Mouse (Mus musculus) heart, postnatal 0 days (tissue): ENCODE results near the gene Nudt13. TPM values are rescaled to one million over a fixed set of nuclear protein-coding genes. Genes with fewer than 3 reads are reported as not detected.

ENCODE experiments used
- ATAC-seq: fragments of 200-750 bp; cut with Nextera tagmentation; 2 replicates; pipeline ENCODE4 v1.8.0; 2017; ENCODE audit warnings: low read depth, moderate number of reproducible peaks, moderate library complexity; ENCODE audit not compliant: insufficient read depth
- DNase-seq: peaks from one replicate; pipeline ENCODE4 v3.0.0-alpha.2; 2016; ENCODE audit warnings: low spot score
- H3K27ac ChIP-seq: fragments of 300-500 bp; sonication (generic); 2 replicates; pipeline ENCODE4 v1.5.1; 2014; ENCODE audit warnings: low read depth, mild to moderate bottlenecking
- H3K27me3 ChIP-seq: fragments of 300-500 bp; sonication (generic); 2 replicates; pipeline ENCODE4 v1.6.1; 2014; ENCODE audit warnings: low read length, mixed read lengths; ENCODE audit not compliant: control insufficient read depth, insufficient read depth
- H3K36me3 ChIP-seq: fragments of 300-500 bp; sonication (generic); replicated peaks from 2 replicates; pipeline ENCODE4 v1.6.1; 2014; ENCODE audit warnings: low read length, mixed read lengths; ENCODE audit not compliant: control insufficient read depth, insufficient read depth
- H3K4me1 ChIP-seq: fragments of 300-500 bp; sonication (generic); 2 replicates; pipeline ENCODE4 v1.6.1; 2014; ENCODE audit warnings: antibody characterized with exemption; ENCODE audit not compliant: control insufficient read depth, insufficient read depth
- H3K4me2 ChIP-seq: fragments of 300-500 bp; sonication (generic); 2 replicates; pipeline ENCODE4 v1.6.1; 2014; ENCODE audit warnings: low read depth, mild to moderate bottlenecking, low read length, moderate library complexity
- H3K4me3 ChIP-seq: fragments of 300-500 bp; sonication (generic); 2 replicates; pipeline ENCODE4 v1.5.1; 2014; ENCODE audit warnings: low read depth, low read length
- H3K9ac ChIP-seq: fragments of 300-500 bp; sonication (generic); replicated peaks from 2 replicates; pipeline ENCODE4 v1.6.1; 2014; ENCODE audit warnings: low read depth, low read length, mixed read lengths
- H3K9me3 ChIP-seq: fragments of 300-500 bp; sonication (generic); replicated peaks from 2 replicates; pipeline ENCODE4 v1.6.1; 2016; ENCODE audit warnings: low read length; ENCODE audit not compliant: control insufficient read depth
- CTCF ChIP-seq: IDR thresholded peaks from 2 replicates; pipeline ENCODE4 v1.5.1; 2016; ENCODE audit warnings: antibody characterized with exemption, control low read depth, low read depth
- EP300 ChIP-seq: IDR thresholded peaks from 2 replicates; pipeline ENCODE4 v1.6.1; 2016; ENCODE audit warnings: antibody characterized with exemption, low read depth
- WGBS: fragments of 180-500 bp; shearing (Covaris S2); extraction: QIAGEN DNeasy Blood & Tissue Kit; methylation state at CpG from one replicate; pipeline ENCODE4 v1.1.7; 2014; 5-methylcytosine and 5-hydroxymethylcytosine counted together
- polyA plus RNA-seq: library from polyadenylated mRNA; unstranded; fragments of >200 nt; fragmentation: Nextera tagmentation; extraction: Ambion mirVana; gene quantifications from 2 replicates; pipeline ENCODE4 v1.2.1, GENCODE M21; 2015
- total RNA-seq: library from RNA; depleted of rRNA; stranded (reverse); fragments of >200 nt; gene quantifications from 2 replicates; pipeline ENCODE4 v1.2.3, GENCODE M21; 2014; ENCODE audit warnings: low replicate concordance; rRNA removed

Nudt13 gene
- total and polyA plus RNA-seq, 2 experiments from 2014 or later = 13.2 to 17.0 TPM

DNA sequence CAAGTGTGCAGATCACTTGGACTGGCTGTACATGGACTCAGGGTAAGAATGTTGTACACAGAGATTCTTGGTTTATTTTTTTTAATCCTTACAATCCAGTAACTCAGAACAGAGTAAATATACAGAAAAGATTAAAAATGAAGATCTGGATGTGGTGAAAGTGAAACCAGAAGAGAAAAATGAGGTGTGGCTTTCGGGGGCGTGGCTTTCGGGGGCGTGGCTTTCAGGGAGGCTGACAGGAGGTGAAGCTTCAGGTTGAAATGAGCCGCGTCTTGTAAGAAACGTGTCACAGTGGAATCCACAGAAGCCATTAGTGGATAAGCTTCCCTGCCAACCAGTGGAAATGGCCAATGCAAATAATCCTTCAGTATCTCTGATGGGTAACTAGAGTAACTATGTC is 46.4 kb downstream of the Nudt13 start:
- Histone ChIP-seq H3K4me2 (no peak overlapping the region), H3K4me1 (no peaks in the 10 kb centered on the region), H3K4me3 (no peak overlapping the region), H3K9ac (no peak overlapping the region), H3K9me3 (no peaks in the 10 kb centered on the region), H3K27ac (no peak overlapping the region), H3K27me3 (no peaks in the 10 kb centered on the region), H3K36me3 (peaks cover 52% of the 10 kb centered on the region)
- DNase-seq (no peak), ATAC-seq (no peak)
- WGBS = 80% methylated on average over 7 of the region's 7 CpGs
- no peak for TF ChIP-seq EP300
- no peak for TF ChIP-seq CTCF

DNA sequence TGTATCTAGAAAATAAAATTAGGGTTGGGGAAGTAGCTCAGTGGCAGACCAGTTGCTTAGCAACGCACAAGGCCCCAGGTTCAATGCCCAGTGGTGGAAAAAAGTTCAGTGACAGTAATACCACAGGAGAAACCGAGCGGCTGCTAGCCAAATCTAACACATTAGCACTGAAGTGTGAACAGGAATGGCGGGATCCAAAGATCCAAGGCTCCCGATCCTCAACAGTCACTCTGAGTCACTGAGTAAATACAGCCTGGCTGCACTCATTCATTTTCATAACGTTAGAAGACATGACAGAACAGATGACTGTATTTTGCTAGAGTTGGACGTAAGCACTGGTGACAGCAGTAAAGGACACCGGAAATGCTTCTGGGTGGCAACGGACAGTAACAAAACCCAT is 51.4 kb downstream of the Nudt13 start:
- DNase-seq (no peak), ATAC-seq (no peak)
- no peak overlapping the region for H3K9ac ChIP-seq
- H3K4me2 ChIP-seq = no peak overlapping the region
- H3K36me3 ChIP-seq = peaks cover 26% of the 10 kb centered on the region
- no peak overlapping the region for H3K4me3 ChIP-seq
- peaks cover 14% of the 10 kb centered on the region for H3K4me1 ChIP-seq
- TF ChIP-seq CTCF = no peak
- H3K27me3 ChIP-seq = no peaks in the 10 kb centered on the region
- 78% methylated on average over 9 of the region's 9 CpGs for WGBS
- no peaks in the 10 kb centered on the region for H3K9me3 ChIP-seq
- no peak overlapping the region for H3K27ac ChIP-seq

GRCm38 (mm10) chr14:20347441-20347990 is 53.0 kb downstream of the Nudt13 start:
- TF ChIP-seq EP300 (no peak), CTCF (no peak)
- ATAC-seq = peak; percentile 36
- Histone ChIP-seq H3K36me3 (peaks cover 25% of the 10 kb centered on the region), H3K9ac (peak overlapping the region; percentile 93), H3K4me1 (peaks cover 14% of the 10 kb centered on the region), H3K4me3 (peak overlapping the region; percentile 88), H3K4me2 (peak overlapping the region; percentile 86), H3K9me3 (no peaks in the 10 kb centered on the region), H3K27me3 (no peaks in the 10 kb centered on the region), H3K27ac (peak overlapping the region; percentile 97)
- WGBS = 5% methylated on average over 15 of the region's 15 CpGs
- peak; percentile 34 for DNase-seq

GRCm38 (mm10) chr14:20347991-20348541 is 53.6 kb downstream of the Nudt13 start, which contains the start of the genes Ecd and Fam149b:
Ecd (minus strand) TSS chr14:20348121.
Fam149b (plus strand) TSS chr14:20348162.
- Histone ChIP-seq H3K4me2 (peak within 1 kb of the TSS; percentile 86), H3K27me3 (no peaks in the 10 kb centered on the region), H3K36me3 (peaks cover 26% of the 10 kb centered on the region), H3K4me1 (peaks cover 14% of the 10 kb centered on the region), H3K27ac (peak within 1 kb of the TSS; percentile 97), H3K9ac (peak within 1 kb of the TSS; percentile 93), H3K9me3 (no peaks in the 10 kb centered on the region), H3K4me3 (peak within 1 kb of the TSS; percentile 88)
- TF ChIP-seq CTCF (peak; percentile 42), EP300 (peak; percentile 13; the same call in 1 of the 2 replicates)
- DNase-seq = peak; percentile 96
- ATAC-seq = peak; percentile 98
- WGBS = under 1% methylated on average over 42 of the region's 42 CpGs

DNA sequence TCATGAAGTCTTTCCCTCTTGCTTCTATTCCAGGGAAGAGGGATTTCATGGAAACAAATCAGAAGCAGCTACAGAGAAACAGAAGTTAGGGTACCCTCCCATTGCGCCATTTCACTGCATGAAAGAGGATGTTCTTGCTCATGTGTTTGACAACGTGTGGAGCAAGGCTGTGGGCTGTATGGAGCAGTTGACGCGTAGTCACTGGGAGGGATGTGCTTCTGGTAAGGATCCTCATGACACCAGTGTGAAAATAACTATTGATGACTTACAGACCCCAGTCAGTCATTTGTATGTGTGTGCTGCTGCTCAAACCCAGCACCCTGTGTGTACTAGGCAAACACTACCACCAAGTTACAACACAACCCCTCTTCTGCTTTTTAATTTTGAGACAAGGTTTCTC is 68.7 kb downstream of the Nudt13 start:
- ATAC-seq = no peak
- H3K36me3 ChIP-seq = peaks cover 88% of the 10 kb centered on the region
- no peaks in the 10 kb centered on the region for H3K27me3 ChIP-seq
- no peak for DNase-seq
- no peak for TF ChIP-seq EP300
- no peak for TF ChIP-seq CTCF
- H3K4me1 ChIP-seq = no peaks in the 10 kb centered on the region
- H3K9ac ChIP-seq = no peak overlapping the region
- no peaks in the 10 kb centered on the region for H3K9me3 ChIP-seq
- 87% methylated on average over 4 of the region's 4 CpGs for WGBS
- no peak overlapping the region for H3K4me3 ChIP-seq
- H3K4me2 ChIP-seq = no peak overlapping the region
- no peak overlapping the region for H3K27ac ChIP-seq

Other genes with a start within 250 kb of the Nudt13 start
- gene Saysd1, start 156.2 kb upstream of the Nudt13 start, total RNA-seq = 1.9 and 12.6 TPM in 2 replicates
- 10.4 and 10.8 TPM in 2 replicates for gene Saysd1, start 156.2 kb upstream of the Nudt13 start, polyA plus RNA-seq
- 1.8 and 3.4 TPM in 2 replicates for gene Kcnk5, start 112.9 kb upstream of the Nudt13 start, total RNA-seq
- gene Kcnk5, start 112.9 kb upstream of the Nudt13 start, polyA plus RNA-seq = 0.86 and 1.1 TPM in 2 replicates
- not detected in 2 replicates for gene Kcnk16, start 25.5 kb upstream of the Nudt13 start, total RNA-seq
- not detected in 2 replicates for gene Kcnk16, start 25.5 kb upstream of the Nudt13 start, polyA plus RNA-seq
- gene Ecd, start 53.4 kb downstream of the Nudt13 start, total RNA-seq = 19.1 and 38.5 TPM in 2 replicates
- 23.2 and 24.3 TPM in 2 replicates for gene Ecd, start 53.4 kb downstream of the Nudt13 start, polyA plus RNA-seq
- gene Fam149b, start 53.5 kb downstream of the Nudt13 start, total RNA-seq = 43.7 and 49.4 TPM in 2 replicates
- 16.5 and 19.1 TPM in 2 replicates for gene Fam149b, start 53.5 kb downstream of the Nudt13 start, polyA plus RNA-seq
- gene Dnajc9, start 94.2 kb downstream of the Nudt13 start, total RNA-seq = 20.6 and 41.9 TPM in 2 replicates
- gene Dnajc9, start 94.2 kb downstream of the Nudt13 start, polyA plus RNA-seq = 41.4 and 44.7 TPM in 2 replicates
- 67.4 and 79.3 TPM in 2 replicates for gene Mrps16, start 98.9 kb downstream of the Nudt13 start, total RNA-seq
- gene Mrps16, start 98.9 kb downstream of the Nudt13 start, polyA plus RNA-seq = 122 and 127 TPM in 2 replicates
- 0.15 TPM in 1 of 2 replicates, not detected in the other for gene Cfap70, start 157.5 kb downstream of the Nudt13 start, total RNA-seq
- gene Cfap70, start 157.5 kb downstream of the Nudt13 start, polyA plus RNA-seq = 0.11 and 0.38 TPM in 2 replicates
- 93.4 and 108 TPM in 2 replicates for gene Anxa7, start 185.4 kb downstream of the Nudt13 start, total RNA-seq
- 37.5 and 39.3 TPM in 2 replicates for gene Anxa7, start 185.4 kb downstream of the Nudt13 start, polyA plus RNA-seq
- 0.99 TPM in 1 of 2 replicates, not detected in the other for gene Mss51, start 202.2 kb downstream of the Nudt13 start, total RNA-seq
- 0.16 and 0.20 TPM in 2 replicates for gene Mss51, start 202.2 kb downstream of the Nudt13 start, polyA plus RNA-seq